Mouse (Mus musculus) olfactory bulb, adult 2 months (tissue): ENCODE measurements around the gene Narfl. TPM values are rescaled to one million over a fixed set of nuclear protein-coding genes. Genes with fewer than 3 reads are reported as not detected.

Experiments
- H3K27ac ChIP-seq: fragments of 200-500 bp; 2 replicates; pipeline ENCODE4 v1.5.1; 2012; ENCODE audit warnings: low read depth, low read length; ENCODE audit not compliant: insufficient read depth
- H3K4me1 ChIP-seq: fragments of 200-500 bp; 2 replicates; pipeline ENCODE4 v1.6.1; 2012; ENCODE audit warnings: low read length; ENCODE audit not compliant: control insufficient read depth, insufficient read depth
- H3K4me3 ChIP-seq: fragments of 200-500 bp; 2 replicates; pipeline ENCODE4 v1.5.1; 2012; ENCODE audit warnings: mild to moderate bottlenecking, low read depth, low read length, moderate library complexity; ENCODE audit not compliant: insufficient read depth
- CTCF ChIP-seq: fragments of 200-500 bp; IDR thresholded peaks from 2 replicates; pipeline ENCODE4 v1.5.1; 2012; ENCODE audit warnings: low read depth, mild to moderate bottlenecking, low read length, moderate library complexity; ENCODE audit not compliant: insufficient read depth
- POLR2A ChIP-seq: fragments of 200-500 bp; IDR thresholded peaks from 2 replicates; pipeline ENCODE4 v1.6.1; 2012; ENCODE audit warnings: mild to moderate bottlenecking, low read depth, low read length, moderate library complexity; ENCODE audit not compliant: insufficient read depth
- WGBS: fragments of 180-500 bp; shearing (Covaris S2); methylation state at CpG from one replicate; pipeline ENCODE4 v1.1.7; 2018; 5-methylcytosine and 5-hydroxymethylcytosine counted together
- polyA plus RNA-seq: library from polyadenylated mRNA; stranded (reverse); fragments of >200 nt; gene quantifications from 2 replicates; pipeline ENCODE4 v1.2.4, GENCODE M21; 2012; ENCODE audit warnings: low replicate concordance; ENCODE audit not compliant: missing spikeins, insufficient read depth, insufficient read length

The Narfl gene
- polyA plus RNA-seq, 1 experiment: not detected

DNA sequence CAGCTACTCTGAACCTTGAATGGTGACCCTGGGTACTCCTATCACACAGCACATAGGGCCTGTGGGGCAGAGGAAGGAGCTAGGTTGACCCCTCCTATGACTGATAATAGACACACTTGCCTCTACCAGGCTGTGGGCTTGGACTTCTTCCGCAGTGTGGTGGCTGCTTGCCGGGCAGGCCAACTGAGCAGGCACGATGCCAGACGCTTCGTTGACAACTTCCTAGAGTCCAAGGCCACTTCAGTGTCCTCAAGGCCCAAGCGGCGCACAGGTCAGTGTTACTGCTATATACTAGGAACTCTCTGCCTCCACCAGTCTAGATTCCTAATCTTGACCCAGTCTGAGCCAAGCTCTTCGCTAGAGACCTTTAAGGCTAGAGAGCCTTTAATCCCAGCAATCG lies 29.7 kb upstream of the Narfl start:
- H3K27ac ChIP-seq: no peak overlapping the region
- 91% methylated on average over 9 of the region's 9 CpGs for WGBS
- TF ChIP-seq POLR2A: no peak
- TF ChIP-seq CTCF: no peak
- H3K4me1 ChIP-seq: no peaks in the 10 kb centered on the region
- H3K4me3 ChIP-seq: no peak overlapping the region

GRCm38 (mm10) chr17:25744311-25744710 lies 29.3 kb upstream of the Narfl start:
- 83% methylated on average over 10 of the region's 10 CpGs for WGBS
- TF ChIP-seq POLR2A (no peak), CTCF (no peak)
- Histone ChIP-seq H3K4me1 (no peaks in the 10 kb centered on the region), H3K4me3 (no peak overlapping the region), H3K27ac (no peak overlapping the region)

DNA sequence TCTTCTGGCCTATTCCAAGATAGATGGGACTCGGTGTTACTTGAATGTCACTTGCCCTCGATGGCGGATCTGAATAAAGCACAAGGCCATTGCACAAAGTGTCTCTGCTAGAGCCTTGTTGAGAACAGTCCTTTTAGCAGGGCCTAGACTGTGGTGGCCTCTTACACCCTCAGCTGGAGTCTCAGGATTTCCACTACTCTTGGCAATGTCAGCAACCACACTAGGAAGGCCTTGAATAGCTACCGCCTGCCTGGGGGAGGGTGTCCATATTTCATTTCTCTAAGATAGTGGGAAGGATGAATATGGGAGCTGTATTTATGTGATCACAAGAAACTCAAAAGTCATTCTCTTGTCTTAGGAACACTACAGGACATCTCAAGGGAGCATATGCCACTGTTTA lies 25.3 kb upstream of the Narfl start:
- 93% methylated on average over 4 of the region's 4 CpGs for WGBS
- H3K4me3 ChIP-seq: no peak overlapping the region

DNA sequence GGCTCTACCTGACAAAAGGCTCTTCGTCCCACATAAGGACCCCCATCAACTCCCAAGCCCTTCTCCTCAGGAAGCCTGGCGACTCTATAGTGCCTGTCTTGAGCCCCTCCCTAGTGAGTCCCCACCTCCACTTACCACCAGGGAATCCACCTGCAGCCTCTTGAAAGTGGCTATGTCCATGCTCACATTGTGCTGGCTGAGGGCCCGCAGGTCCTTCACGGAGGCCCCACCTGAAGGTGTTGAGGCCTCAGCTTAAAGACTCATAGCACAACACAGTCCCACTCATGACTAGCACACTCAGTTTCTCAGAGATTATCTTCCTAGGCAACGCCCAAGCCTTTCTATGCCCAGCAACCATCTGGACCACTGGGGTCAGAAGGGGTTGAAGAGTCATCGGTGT lies 24.3 kb upstream of the Narfl start:
- no peak overlapping the region for H3K27ac ChIP-seq
- TF ChIP-seq CTCF (no peak), POLR2A (no peak)
- WGBS: 86% methylated on average over 6 of the region's 6 CpGs
- H3K4me1 ChIP-seq: peaks cover 6% of the 10 kb centered on the region
- no peak overlapping the region for H3K4me3 ChIP-seq

More for the DNA sequence above, 25.3 kb upstream of the Narfl start:
- TF ChIP-seq CTCF (no peak), POLR2A (no peak)
- peaks cover 6% of the 10 kb centered on the region for H3K4me1 ChIP-seq
- no peak overlapping the region for H3K27ac ChIP-seq

- H3K4me3 ChIP-seq: no peak overlapping the region
- WGBS: 44% methylated on average over 5 of the region's 5 CpGs
- H3K4me1 ChIP-seq: peaks cover 6% of the 10 kb centered on the region
- H3K27ac ChIP-seq: no peak overlapping the region
- TF ChIP-seq CTCF (no peak), POLR2A (no peak)
Measured at GRCm38 (mm10) chr17:25751446-25751845, 22.1 kb upstream of the Narfl start.

DNA sequence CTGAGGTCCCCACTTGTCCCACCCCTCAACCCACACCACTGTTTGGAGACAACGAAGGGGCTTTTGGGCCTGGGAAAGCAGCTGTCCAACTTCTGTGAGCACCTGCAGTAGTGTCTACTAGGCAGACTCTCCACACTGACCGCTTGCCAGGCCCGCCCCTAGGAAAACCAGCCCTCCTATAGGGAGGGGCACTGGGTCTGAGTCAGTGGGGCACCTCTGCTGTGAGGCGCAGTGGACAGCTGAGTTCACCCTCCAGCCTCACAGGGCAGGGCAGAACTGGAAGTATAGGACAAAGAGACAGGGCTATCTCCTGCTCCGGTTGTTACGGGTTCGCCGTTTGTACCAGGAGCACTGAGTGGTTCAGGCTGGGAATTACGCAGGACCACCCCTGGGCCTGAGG lies 19.3 kb upstream of the Narfl start, which contains the start of gene Msln:
Gene Msln (minus strand): TSS at position 138 of the 400 bp plus-strand sequence.
- WGBS: 83% methylated on average over 9 of the region's 9 CpGs
- no peak for TF ChIP-seq CTCF
- TF ChIP-seq POLR2A: no peak

DNA sequence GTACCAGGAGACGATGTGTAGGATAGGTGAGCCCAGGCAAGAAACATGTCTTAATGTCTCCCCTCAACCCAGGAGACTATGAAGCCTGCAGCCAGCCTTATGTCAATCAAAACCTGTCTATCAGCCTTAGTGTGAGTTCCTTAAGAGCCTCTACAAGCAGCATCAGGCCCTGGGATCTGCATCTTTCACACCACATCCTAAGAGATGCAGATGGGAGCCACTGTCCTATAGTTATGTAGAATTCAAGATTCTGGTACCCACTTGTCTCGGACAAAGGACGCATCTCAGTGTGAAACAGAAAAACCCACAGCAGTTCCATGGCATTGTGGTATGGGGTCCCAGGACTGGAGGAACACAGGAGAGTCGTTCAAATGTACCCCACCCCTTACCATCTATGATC lies 18.5 kb upstream of the Narfl start:
- Histone ChIP-seq H3K4me3 (no peak overlapping the region), H3K4me1 (peaks cover 6% of the 10 kb centered on the region), H3K27ac (no peak overlapping the region)
- no peak for TF ChIP-seq POLR2A
- TF ChIP-seq CTCF: no peak
- 80% methylated on average over 4 of the region's 4 CpGs for WGBS

More for the DNA sequence above, 19.3 kb upstream of the Narfl start, which contains the start of gene Msln:
- H3K27ac ChIP-seq: no peak within 1 kb of the TSS
- peaks cover 6% of the 10 kb centered on the region for H3K4me1 ChIP-seq
- H3K4me3 ChIP-seq: no peak within 1 kb of the TSS

GRCm38 (mm10) chr17:25755627-25756377 lies 17.8 kb upstream of the Narfl start:
- TF ChIP-seq CTCF (no peak), POLR2A (no peak)
- 59% methylated on average over 4 of the region's 4 CpGs for WGBS
- H3K4me1 ChIP-seq: peaks cover 6% of the 10 kb centered on the region
- H3K4me3 ChIP-seq: no peak overlapping the region
- no peak overlapping the region for H3K27ac ChIP-seq

DNA sequence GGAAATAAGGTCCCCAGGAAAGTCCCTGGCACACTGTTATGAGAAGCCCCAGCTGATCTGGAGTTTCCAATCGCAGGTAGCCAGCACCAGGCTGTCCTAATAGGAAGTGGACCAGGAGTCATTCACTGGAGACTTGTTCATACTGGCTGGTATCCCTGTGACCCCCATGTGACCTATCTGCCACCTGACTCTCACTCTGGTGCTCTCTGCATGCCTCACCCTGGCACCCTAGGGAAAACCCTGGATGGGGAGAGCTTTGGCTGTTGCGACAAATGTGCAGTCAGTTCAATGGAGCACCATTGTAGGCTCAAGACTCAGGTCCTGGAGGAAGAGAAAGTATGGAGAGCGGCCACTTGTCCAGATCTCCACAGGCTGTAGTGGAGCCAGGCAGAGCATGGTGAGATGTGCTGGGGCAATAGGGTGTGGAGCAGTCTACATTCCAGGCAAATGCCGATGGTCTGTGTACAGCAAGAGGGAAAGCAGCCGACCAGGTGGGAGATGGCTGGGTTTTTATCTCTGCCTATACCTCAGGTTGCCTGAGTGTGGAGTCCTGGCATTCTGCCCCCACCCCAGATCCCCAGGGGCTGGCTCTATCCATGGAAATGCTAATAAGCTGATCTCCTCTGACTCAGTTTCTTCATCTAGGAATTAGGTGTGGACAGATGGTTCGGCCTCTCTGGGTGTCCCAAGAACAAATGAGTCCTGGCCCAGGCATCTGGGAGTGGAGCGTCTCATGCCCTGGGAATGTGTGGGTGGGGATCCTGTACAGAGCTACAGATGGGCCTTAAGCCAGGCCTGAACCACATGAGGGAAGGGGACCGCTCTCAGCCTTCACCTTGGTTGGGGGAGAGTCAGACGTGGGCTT lies 17.0 kb upstream of the Narfl start:
- Histone ChIP-seq H3K4me1 (peaks cover 2% of the 10 kb centered on the region), H3K27ac (no peak overlapping the region), H3K4me3 (no peak overlapping the region)
- 79% methylated on average over 9 of the region's 9 CpGs for WGBS
- TF ChIP-seq CTCF (no peak), POLR2A (no peak)
